Mouse (Mus musculus) liver, postnatal 0 days (tissue): ENCODE results near the gene Lrrc75b. TPM values are rescaled to one million over a fixed set of nuclear protein-coding genes. Genes with fewer than 3 reads are reported as not detected.
A peak's percentile ranks its signal among the peaks of the same experiment; 100 is the strongest.

Source experiments
- ATAC-seq: fragments of 200-750 bp; cut with Nextera tagmentation; 2 replicates; pipeline ENCODE4 v1.8.0; 2017; ENCODE audit warnings: mild to moderate bottlenecking, moderate library complexity
- DNase-seq: peaks from one replicate; pipeline ENCODE4 v3.0.0-alpha.2; 2016
- H3K27ac ChIP-seq: fragments of 300-500 bp; sonication (generic); 2 replicates; pipeline ENCODE4 v1.5.1; 2014; ENCODE audit warnings: antibody characterized with exemption, moderate library complexity, mild to moderate bottlenecking, low read depth
- H3K27me3 ChIP-seq: fragments of 300-500 bp; sonication (generic); 2 replicates; pipeline ENCODE4 v1.6.1; 2014; ENCODE audit warnings: low read length, control low read depth, mixed read lengths; ENCODE audit not compliant: insufficient read depth
- H3K36me3 ChIP-seq: fragments of 300-500 bp; sonication (generic); replicated peaks from 2 replicates; pipeline ENCODE4 v1.6.1; 2014; ENCODE audit warnings: mild to moderate bottlenecking, control low read depth, low read length, moderate library complexity, mixed read lengths; ENCODE audit not compliant: insufficient read depth
- H3K4me1 ChIP-seq: fragments of 300-500 bp; sonication (generic); 2 replicates; pipeline ENCODE4 v1.6.1; 2014; ENCODE audit warnings: antibody characterized with exemption, mild to moderate bottlenecking, control low read depth; ENCODE audit not compliant: insufficient read depth
- H3K4me2 ChIP-seq: fragments of 300-500 bp; sonication (generic); 2 replicates; pipeline ENCODE4 v1.6.1; 2014; ENCODE audit warnings: low read depth, mild to moderate bottlenecking, low read length, moderate library complexity, mixed read lengths
- H3K4me3 ChIP-seq: fragments of 300-500 bp; sonication (generic); 2 replicates; pipeline ENCODE4 v1.5.1; 2014; ENCODE audit warnings: low read depth, low read length
- H3K9ac ChIP-seq: fragments of 300-500 bp; sonication (generic); replicated peaks from 2 replicates; pipeline ENCODE4 v1.6.1; 2014; ENCODE audit warnings: mild to moderate bottlenecking, moderate library complexity
- H3K9me3 ChIP-seq: fragments of 300-500 bp; sonication (generic); 2 replicates; pipeline ENCODE4 v1.6.1; 2016; ENCODE audit warnings: mild to moderate bottlenecking, control low read depth, low read length, mixed read lengths
- CTCF ChIP-seq: sonication (generic); IDR thresholded peaks from 2 replicates; pipeline ENCODE4 v1.5.1; 2016; ENCODE audit warnings: antibody characterized with exemption, low read depth
- EP300 ChIP-seq: IDR thresholded peaks from 2 replicates; pipeline ENCODE4 v1.6.1; 2016; ENCODE audit warnings: antibody characterized with exemption, low read depth, mild to moderate bottlenecking
- WGBS: fragments of 180-500 bp; shearing (Covaris S2); extraction: QIAGEN DNeasy Blood & Tissue Kit; methylation state at CpG from one replicate; pipeline ENCODE4 v1.1.7; 2014; ENCODE audit not compliant: insufficient replicate concordance; 5-methylcytosine and 5-hydroxymethylcytosine counted together
- polyA plus RNA-seq: library from polyadenylated mRNA; unstranded; fragments of >200 nt; fragmentation: Nextera tagmentation; extraction: Ambion mirVana; gene quantifications from 2 replicates; pipeline ENCODE4 v1.2.1, GENCODE M21; 2015

Gene Lrrc75b
- polyA plus RNA-seq, 1 experiment from 2014 or later: 0.05 TPM

DNA sequence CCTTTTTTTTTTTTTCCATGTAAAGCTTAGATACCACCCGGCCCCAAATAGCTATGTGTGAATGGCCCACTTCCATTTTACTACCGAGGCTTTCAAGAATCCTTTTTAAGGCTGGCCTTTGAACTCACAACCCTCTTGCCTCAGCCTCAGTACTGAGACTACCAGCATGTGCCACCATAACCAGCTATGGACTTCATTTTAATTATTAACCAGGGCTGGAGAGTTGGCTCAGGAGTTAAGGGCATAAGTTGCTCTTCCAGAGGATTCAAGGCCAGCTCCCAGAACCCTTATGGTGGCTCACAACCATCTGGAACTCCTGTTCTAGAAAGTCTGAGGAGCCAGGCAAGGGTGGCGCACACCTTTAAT lies 55.0 kb downstream of the Lrrc75b start:
- peak overlapping the region; percentile 71 for H3K27ac ChIP-seq
- WGBS: 38% methylated on average over 3 of the region's 3 CpGs
- no peaks in the 10 kb centered on the region for H3K9me3 ChIP-seq
- ATAC-seq: peak; percentile 22; the same call in 1 of the 2 replicates
- H3K4me1 ChIP-seq: peaks cover 24% of the 10 kb centered on the region
- no peak overlapping the region for H3K9ac ChIP-seq
- TF ChIP-seq EP300 (no peak; the same call in 1 of the 2 replicates), CTCF (no peak)
- no peak overlapping the region for H3K4me3 ChIP-seq
- peaks cover 43% of the 10 kb centered on the region for H3K36me3 ChIP-seq
- no peaks in the 10 kb centered on the region for H3K27me3 ChIP-seq
- DNase-seq: no peak
- peak overlapping the region; percentile 30 for H3K4me2 ChIP-seq

DNA sequence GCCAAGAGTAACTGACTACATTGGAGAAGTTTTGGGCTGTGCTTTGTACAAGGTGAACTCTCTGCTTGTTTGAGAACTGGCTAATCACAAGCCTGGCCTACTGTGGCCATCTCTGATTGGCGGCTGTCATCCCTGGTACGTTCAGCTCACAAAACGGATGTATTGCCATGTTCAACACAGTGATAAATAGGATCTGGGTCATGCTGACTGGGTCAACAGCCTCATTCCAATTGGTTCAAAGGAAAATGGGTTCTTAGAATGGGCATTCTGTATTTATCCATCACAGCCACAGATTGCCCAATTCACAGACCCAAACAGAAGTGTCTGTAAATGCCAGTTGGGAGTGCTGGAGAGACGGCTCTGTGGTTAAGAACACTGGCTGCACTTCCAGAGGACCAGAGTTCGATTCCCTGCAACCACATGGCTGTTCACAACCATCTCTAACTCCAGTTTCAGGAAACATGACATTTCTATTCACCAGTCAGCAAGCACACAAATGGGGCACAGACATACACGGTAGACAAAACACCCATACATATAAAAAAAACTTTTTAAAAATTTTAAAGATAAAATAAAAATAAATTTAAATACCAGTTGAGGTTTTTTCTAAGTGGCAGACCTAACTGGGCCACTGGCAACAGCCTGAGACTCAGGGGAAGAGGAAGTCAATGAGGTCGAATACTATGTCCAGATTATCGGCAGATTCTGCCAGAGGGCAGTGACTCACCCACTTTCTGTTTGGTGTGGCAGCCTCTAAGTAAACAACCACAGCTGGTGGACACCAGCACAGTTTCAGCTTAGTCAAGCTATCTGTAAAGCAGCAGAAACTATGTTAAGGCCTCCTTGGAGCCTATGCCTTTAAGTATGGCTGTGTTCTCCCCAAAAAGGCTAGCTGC lies 55.6 kb downstream of the Lrrc75b start:
- peaks cover 37% of the 10 kb centered on the region for H3K36me3 ChIP-seq
- H3K9me3 ChIP-seq: no peaks in the 10 kb centered on the region
- ATAC-seq (peak; percentile 71), DNase-seq (no peak)
- no peak overlapping the region for H3K4me3 ChIP-seq
- TF ChIP-seq EP300: 0 out of 2 replicates have a peak, but pooled peaks have one; percentile 42
- no peak for TF ChIP-seq CTCF
- no peak overlapping the region for H3K9ac ChIP-seq
- peak overlapping the region; percentile 71 for H3K27ac ChIP-seq
- H3K4me2 ChIP-seq: peak overlapping the region; percentile 30
- 55% methylated on average over 8 of the region's 8 CpGs for WGBS
- H3K4me1 ChIP-seq: peaks cover 27% of the 10 kb centered on the region
- H3K27me3 ChIP-seq: no peaks in the 10 kb centered on the region

DNA sequence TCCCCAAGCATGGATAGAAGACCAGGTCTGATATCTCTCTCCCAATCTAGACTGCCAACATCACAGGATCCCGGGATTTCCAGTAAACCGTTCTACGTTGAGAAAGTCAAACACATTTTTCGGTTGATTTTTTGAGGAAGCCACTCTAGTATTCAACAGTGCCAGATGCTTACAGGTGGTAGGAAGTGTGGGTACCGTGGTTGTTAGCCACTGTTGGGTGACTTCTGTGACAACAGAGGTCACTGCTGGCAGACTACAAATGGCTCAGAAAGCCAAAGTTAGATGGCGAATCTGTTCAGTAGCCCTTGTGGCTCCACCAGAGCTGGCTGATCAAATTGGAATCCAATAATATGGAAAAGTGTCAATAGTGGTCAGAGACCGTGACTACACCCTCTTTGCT lies 56.4 kb downstream of the Lrrc75b start:
- peaks cover 27% of the 10 kb centered on the region for H3K4me1 ChIP-seq
- ATAC-seq (no peak), DNase-seq (no peak)
- no peak overlapping the region for H3K9ac ChIP-seq
- H3K9me3 ChIP-seq: no peaks in the 10 kb centered on the region
- TF ChIP-seq CTCF (no peak), EP300 (no peak)
- peak overlapping the region; percentile 71; the same call in 1 of the 2 replicates for H3K27ac ChIP-seq
- no peak overlapping the region for H3K4me3 ChIP-seq
- H3K4me2 ChIP-seq: no peak overlapping the region
- peaks cover 29% of the 10 kb centered on the region for H3K36me3 ChIP-seq
- no peaks in the 10 kb centered on the region for H3K27me3 ChIP-seq
- WGBS: 80% methylated on average over 7 of the region's 7 CpGs

DNA sequence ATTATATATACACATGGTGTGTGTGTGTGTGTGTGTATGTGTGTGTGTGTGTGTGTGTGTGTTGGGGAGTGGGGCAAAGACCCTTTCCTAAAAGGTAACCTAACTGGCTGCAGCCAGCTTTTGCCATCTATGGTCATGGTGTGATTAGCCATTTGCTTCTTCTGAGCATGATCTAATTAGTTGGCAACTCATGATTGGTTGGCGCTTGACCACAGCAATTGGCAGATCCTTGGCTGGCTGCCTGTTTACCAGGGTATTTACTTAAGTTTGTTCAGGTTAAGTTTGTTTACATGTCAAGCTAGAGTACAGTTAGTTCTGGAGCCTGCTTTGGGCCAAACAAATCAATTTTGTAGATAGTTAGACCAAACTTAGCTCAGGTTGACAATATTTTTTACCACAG lies 58.5 kb downstream of the Lrrc75b start:
- Histone ChIP-seq H3K4me2 (no peak overlapping the region), H3K27me3 (no peaks in the 10 kb centered on the region), H3K4me1 (peaks cover 27% of the 10 kb centered on the region), H3K9ac (no peak overlapping the region), H3K27ac (peak overlapping the region; percentile 62), H3K4me3 (no peak overlapping the region), H3K9me3 (no peaks in the 10 kb centered on the region), H3K36me3 (peaks cover 8% of the 10 kb centered on the region)
- ATAC-seq (0 out of 2 replicates have a peak, but pooled peaks have one; percentile 16), DNase-seq (peak; percentile 54)
- TF ChIP-seq CTCF (no peak), EP300 (no peak)
- WGBS: 89% methylated on average over 1 of the region's 1 CpGs

DNA sequence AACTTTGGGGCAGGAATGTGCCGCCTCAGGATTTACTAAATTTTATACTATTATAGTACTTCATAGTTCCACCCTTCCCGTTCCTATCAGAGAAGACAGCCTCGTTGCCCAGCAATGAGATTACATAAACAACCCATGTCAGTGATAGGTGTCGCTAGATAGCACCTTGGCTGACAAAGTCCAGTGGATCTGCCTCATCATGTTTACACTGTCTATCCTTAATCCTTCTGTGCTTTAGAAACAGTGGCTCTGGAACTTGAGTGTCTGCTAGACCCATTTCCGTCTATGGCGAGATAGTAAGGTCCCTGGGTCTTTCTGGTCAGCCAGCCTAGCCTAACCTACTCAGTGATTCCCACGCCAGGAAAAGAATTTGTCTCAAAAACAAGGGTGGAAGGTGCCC lies 59.8 kb downstream of the Lrrc75b start:
- Histone ChIP-seq H3K4me2 (peak overlapping the region; percentile 1; the same call in 1 of the 2 replicates), H3K27ac (peak overlapping the region; percentile 70), H3K9me3 (no peaks in the 10 kb centered on the region), H3K9ac (no peak overlapping the region), H3K36me3 (peaks cover 4% of the 10 kb centered on the region), H3K4me3 (no peak overlapping the region), H3K27me3 (no peaks in the 10 kb centered on the region), H3K4me1 (peaks cover 26% of the 10 kb centered on the region)
- 48% methylated on average over 7 of the region's 7 CpGs for WGBS
- TF ChIP-seq EP300: no peak
- TF ChIP-seq CTCF: no peak
- no peak for DNase-seq
- peak; percentile 42 for ATAC-seq

Other genes with a start within 250 kb of the Lrrc75b start
- gene Adora2a, start 243.5 kb downstream of the Lrrc75b start, polyA plus RNA-seq: 1.8 and 1.9 TPM in 2 replicates
- 84.2 and 103 TPM in 2 replicates for gene Upb1, start 159.2 kb downstream of the Lrrc75b start, polyA plus RNA-seq
- gene Snrpd3, start 42.8 kb downstream of the Lrrc75b start, polyA plus RNA-seq: 51.9 and 58.8 TPM in 2 replicates
- gene Gucd1, start 42.4 kb downstream of the Lrrc75b start, polyA plus RNA-seq: 45.2 and 45.6 TPM in 2 replicates
- gene Ggt1, start 1.3 kb upstream of the Lrrc75b start, polyA plus RNA-seq: 27.4 and 28.6 TPM in 2 replicates
- 0.81 and 1.4 TPM in 2 replicates for gene Ggt5, start 29.0 kb upstream of the Lrrc75b start, polyA plus RNA-seq
- 1.6 TPM in 2 replicates for gene Susd2, start 83.7 kb upstream of the Lrrc75b start, polyA plus RNA-seq
- 8.2 and 9.1 TPM in 2 replicates for gene Cabin1, start 204.0 kb upstream of the Lrrc75b start, polyA plus RNA-seq
- gene Ddt, start 213.1 kb upstream of the Lrrc75b start, polyA plus RNA-seq: 739 and 838 TPM in 2 replicates
- 0.24 TPM in 1 of 2 replicates, not detected in the other for gene Gm20441, start 220.6 kb upstream of the Lrrc75b start, polyA plus RNA-seq
- 32.6 and 39.3 TPM in 2 replicates for gene Gstt3, start 221.1 kb upstream of the Lrrc75b start, polyA plus RNA-seq
- gene Gstt1, start 238.3 kb upstream of the Lrrc75b start, polyA plus RNA-seq: 77.5 and 78.5 TPM in 2 replicates